Mouse (Mus musculus): ENCODE results near the gene Sorcs2.

Sorcs2 gene

GRCm38 (mm10) chr5:36397837-36398282, at the start of gene Sorcs2:
Gene Sorcs2 (minus strand): TSS chr5:36398139.
- no peaks in the 10 kb centered on the region for H3K9me3 ChIP-seq (ENCODE audit: low read length)
- TF ChIP-seq CTCF (conservative IDR thresholded peaks at IDR 0.05; ENCODE audit: low read length) = no peak
- TF ChIP-seq NANOG (IDR thresholded peaks at IDR 0.05; ENCODE audit: borderline replicate concordance, low read length) = no peak
- TF ChIP-seq POU5F1 (IDR thresholded peaks at IDR 0.05; ENCODE audit: borderline replicate concordance, low read length) = no peak
- H3K4me3 ChIP-seq (replicated peaks; ENCODE audit: low read length) = peak within 1 kb of the TSS; percentile 87
- peaks cover 54% of the 10 kb centered on the region for H3K27me3 ChIP-seq (ENCODE audit: insufficient read depth, low read length)
- H3K4me1 ChIP-seq (replicated peaks; ENCODE audit: low read depth, low read length) = peaks cover 42% of the 10 kb centered on the region
- H3K36me3 ChIP-seq (ENCODE audit: insufficient read depth, low read length) = no peaks in the 10 kb centered on the region

- TF ChIP-seq CTCF (conservative IDR thresholded peaks at IDR 0.05; ENCODE audit: low read length) (no peak), POU5F1 (IDR thresholded peaks at IDR 0.05; ENCODE audit: borderline replicate concordance, low read length) (no peak), NANOG (IDR thresholded peaks at IDR 0.05; ENCODE audit: borderline replicate concordance, low read length) (no peak)
- peaks cover 23% of the 10 kb centered on the region for H3K4me1 ChIP-seq (replicated peaks; ENCODE audit: low read depth, low read length)
- no peak overlapping the region for H3K4me3 ChIP-seq (replicated peaks; ENCODE audit: low read length)
- no peaks in the 10 kb centered on the region for H3K9me3 ChIP-seq (ENCODE audit: low read length)
- H3K36me3 ChIP-seq (ENCODE audit: insufficient read depth, low read length) = no peaks in the 10 kb centered on the region
- no peaks in the 10 kb centered on the region; the same call in 1 of the 2 replicates for H3K27me3 ChIP-seq (ENCODE audit: insufficient read depth, low read length)
Measured at GRCm38 (mm10) chr5:36446166-36446890, 48.4 kb upstream of the Sorcs2 start.

DNA sequence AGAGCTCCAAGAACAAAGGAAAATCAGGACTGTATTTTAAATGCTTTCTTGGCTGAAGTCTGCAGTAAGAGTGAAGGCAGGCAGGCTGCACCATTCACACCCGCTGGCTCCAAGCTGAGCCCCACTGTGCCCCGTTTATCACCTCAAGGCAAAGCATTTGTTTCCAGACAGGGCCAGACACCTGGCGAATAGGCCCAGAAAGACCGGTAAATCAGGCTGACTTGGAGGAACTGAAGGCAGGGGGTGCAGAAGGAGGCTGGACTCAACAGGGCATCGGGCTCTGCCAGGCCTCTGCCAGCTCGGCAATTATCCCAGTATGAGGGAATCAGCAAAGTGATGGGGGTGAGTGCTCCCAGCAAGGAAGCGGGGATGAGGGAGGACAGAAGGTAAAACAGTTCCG, 47.1 kb upstream of the Sorcs2 start:
- TF ChIP-seq CTCF (conservative IDR thresholded peaks at IDR 0.05; ENCODE audit: low read length) = no peak
- TF ChIP-seq NANOG (IDR thresholded peaks at IDR 0.05; ENCODE audit: borderline replicate concordance, low read length) = no peak
- TF ChIP-seq POU5F1 (IDR thresholded peaks at IDR 0.05; ENCODE audit: borderline replicate concordance, low read length) = no peak
- Histone ChIP-seq H3K4me1 (replicated peaks; ENCODE audit: low read depth, low read length) (peaks cover 23% of the 10 kb centered on the region), H3K27me3 (ENCODE audit: insufficient read depth, low read length) (no peaks in the 10 kb centered on the region; the same call in 1 of the 2 replicates)

DNA sequence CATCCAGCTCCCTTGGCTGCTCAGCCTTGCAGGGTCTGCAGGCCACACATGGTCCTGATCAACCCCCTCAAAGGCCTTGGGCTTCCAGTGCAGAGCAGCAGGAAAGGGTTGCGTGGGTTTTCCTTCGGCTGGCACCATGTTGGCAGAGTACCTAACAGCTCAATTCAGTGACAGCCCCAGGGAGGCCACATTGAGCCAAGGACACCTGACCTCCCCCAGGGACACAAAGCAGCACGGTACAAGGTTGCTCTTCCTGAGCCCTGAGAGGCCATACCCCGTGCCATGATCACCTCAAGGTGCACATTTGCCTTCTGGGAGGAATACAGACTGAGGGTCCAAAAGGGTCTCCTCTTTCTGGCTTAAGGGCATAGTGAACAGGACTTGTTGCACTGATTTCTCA, 46.7 kb upstream of the Sorcs2 start:
- H3K4me1 ChIP-seq (replicated peaks; ENCODE audit: low read depth, low read length) = peaks cover 23% of the 10 kb centered on the region
- TF ChIP-seq POU5F1 (IDR thresholded peaks at IDR 0.05; ENCODE audit: borderline replicate concordance, low read length) (no peak), CTCF (conservative IDR thresholded peaks at IDR 0.05; ENCODE audit: low read length) (no peak), NANOG (IDR thresholded peaks at IDR 0.05; ENCODE audit: borderline replicate concordance, low read length) (no peak)
- no peaks in the 10 kb centered on the region for H3K36me3 ChIP-seq (ENCODE audit: insufficient read depth, low read length)
- H3K4me3 ChIP-seq (replicated peaks; ENCODE audit: low read length) = no peak overlapping the region
- no peaks in the 10 kb centered on the region for H3K9me3 ChIP-seq (ENCODE audit: low read length)
- no peaks in the 10 kb centered on the region; the same call in 1 of the 2 replicates for H3K27me3 ChIP-seq (ENCODE audit: insufficient read depth, low read length)

More for the DNA sequence above, 47.1 kb upstream of the Sorcs2 start:
- Histone ChIP-seq H3K4me3 (replicated peaks; ENCODE audit: low read length) (no peak overlapping the region; the same call in 1 of the 2 replicates), H3K9me3 (ENCODE audit: low read length) (no peaks in the 10 kb centered on the region), H3K36me3 (ENCODE audit: insufficient read depth, low read length) (no peaks in the 10 kb centered on the region)

DNA sequence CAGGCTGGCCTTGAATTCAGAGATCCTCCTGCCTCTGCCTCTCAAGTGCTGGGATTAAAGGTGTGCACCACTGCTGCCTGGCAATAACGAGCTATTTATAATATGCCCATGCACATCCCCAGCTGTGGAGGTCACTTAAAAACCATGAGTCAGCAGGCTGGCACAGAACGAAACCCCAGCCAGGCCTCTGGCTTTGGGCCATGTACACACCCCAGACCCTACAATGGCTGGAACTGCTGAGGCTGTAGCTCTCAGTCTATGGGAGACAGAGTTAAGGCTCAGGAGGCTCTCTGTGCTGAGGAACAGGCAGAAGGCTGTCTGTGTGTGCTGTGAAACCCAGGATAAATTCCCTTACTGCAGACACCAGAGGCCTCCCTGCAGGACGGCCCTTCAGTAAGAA, 42.8 kb upstream of the Sorcs2 start:
- Histone ChIP-seq H3K9me3 (ENCODE audit: low read length) (no peaks in the 10 kb centered on the region), H3K4me3 (replicated peaks; ENCODE audit: low read length) (no peak overlapping the region), H3K27me3 (ENCODE audit: insufficient read depth, low read length) (no peaks in the 10 kb centered on the region), H3K4me1 (replicated peaks; ENCODE audit: low read depth, low read length) (peaks cover 11% of the 10 kb centered on the region; the same call in 1 of the 2 replicates), H3K36me3 (ENCODE audit: insufficient read depth, low read length) (no peaks in the 10 kb centered on the region)
- no peak for TF ChIP-seq CTCF (conservative IDR thresholded peaks at IDR 0.05; ENCODE audit: low read length)
- no peak for TF ChIP-seq NANOG (IDR thresholded peaks at IDR 0.05; ENCODE audit: borderline replicate concordance, low read length)

DNA sequence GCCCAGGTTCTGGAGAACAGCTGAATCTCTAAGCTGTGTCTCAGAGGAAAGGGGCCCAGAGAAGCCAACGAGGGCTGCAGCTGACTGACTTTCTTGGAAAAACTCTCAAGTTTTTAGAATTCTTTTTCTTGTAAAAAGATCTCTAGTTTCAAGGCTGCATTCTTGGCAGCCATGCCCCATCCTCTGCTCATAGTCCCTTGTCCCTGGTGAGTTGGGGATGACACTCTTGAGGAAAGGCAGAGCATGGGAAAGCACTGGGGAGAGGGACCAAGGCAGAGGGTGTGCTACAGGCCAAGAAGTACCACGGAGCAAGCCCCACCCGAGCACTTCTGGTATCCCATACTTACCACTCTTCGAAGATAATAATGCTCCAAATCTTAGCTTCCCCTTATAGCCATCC, 38.9 kb upstream of the Sorcs2 start:
- Histone ChIP-seq H3K27me3 (ENCODE audit: insufficient read depth, low read length) (no peaks in the 10 kb centered on the region), H3K36me3 (ENCODE audit: insufficient read depth, low read length) (no peaks in the 10 kb centered on the region), H3K4me3 (replicated peaks; ENCODE audit: low read length) (no peak overlapping the region)

DNA sequence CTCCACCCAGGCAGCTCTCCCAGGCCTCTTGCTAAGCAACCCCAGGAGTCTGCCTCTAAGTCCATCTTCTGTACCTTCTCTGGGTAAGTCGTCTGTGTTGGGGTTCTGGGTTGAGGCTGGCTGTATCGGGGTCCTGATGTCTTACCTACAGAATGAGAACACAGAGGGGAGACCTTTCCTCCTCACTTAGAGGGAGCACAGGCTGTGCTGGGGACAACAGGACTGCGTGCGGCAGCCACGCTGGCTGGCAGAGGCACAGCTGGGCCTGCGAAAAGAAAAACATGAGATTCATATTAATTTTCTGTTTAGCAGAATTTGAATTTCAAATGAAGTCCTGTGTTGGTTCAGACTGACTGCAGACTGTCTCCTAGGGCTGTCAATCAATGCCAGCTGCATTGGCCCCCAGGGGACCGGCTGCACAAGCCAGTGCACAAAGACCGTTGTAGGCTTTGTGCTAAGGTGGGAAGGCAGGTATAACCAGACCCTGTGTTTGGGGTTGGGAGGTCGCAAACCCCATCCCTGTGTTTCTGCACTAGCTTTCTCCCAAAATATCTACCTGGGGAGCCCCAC, 36.5 kb upstream of the Sorcs2 start:
- no peaks in the 10 kb centered on the region for H3K27me3 ChIP-seq (ENCODE audit: insufficient read depth, low read length)
- no peaks in the 10 kb centered on the region for H3K4me1 ChIP-seq (replicated peaks; ENCODE audit: low read depth, low read length)
- H3K4me3 ChIP-seq (replicated peaks; ENCODE audit: low read length) = no peak overlapping the region
- H3K9me3 ChIP-seq (ENCODE audit: low read length) = no peaks in the 10 kb centered on the region
- no peaks in the 10 kb centered on the region for H3K36me3 ChIP-seq (ENCODE audit: insufficient read depth, low read length)
- TF ChIP-seq POU5F1 (IDR thresholded peaks at IDR 0.05; ENCODE audit: borderline replicate concordance, low read length) = no peak
- TF ChIP-seq CTCF (conservative IDR thresholded peaks at IDR 0.05; ENCODE audit: low read length) = no peak
- TF ChIP-seq NANOG (IDR thresholded peaks at IDR 0.05; ENCODE audit: borderline replicate concordance, low read length) = no peak

More for the DNA sequence above, 38.9 kb upstream of the Sorcs2 start:
- no peaks in the 10 kb centered on the region for H3K4me1 ChIP-seq (replicated peaks; ENCODE audit: low read depth, low read length)
- TF ChIP-seq POU5F1 (IDR thresholded peaks at IDR 0.05; ENCODE audit: borderline replicate concordance, low read length) (no peak), NANOG (IDR thresholded peaks at IDR 0.05; ENCODE audit: borderline replicate concordance, low read length) (no peak), CTCF (conservative IDR thresholded peaks at IDR 0.05; ENCODE audit: low read length) (no peak)
- no peaks in the 10 kb centered on the region for H3K9me3 ChIP-seq (ENCODE audit: low read length)

- no peak for TF ChIP-seq CTCF (conservative IDR thresholded peaks at IDR 0.05; ENCODE audit: low read length)
- TF ChIP-seq NANOG (IDR thresholded peaks at IDR 0.05; ENCODE audit: borderline replicate concordance, low read length) = no peak
- no peak for TF ChIP-seq POU5F1 (IDR thresholded peaks at IDR 0.05; ENCODE audit: borderline replicate concordance, low read length)
- no peaks in the 10 kb centered on the region for H3K36me3 ChIP-seq (ENCODE audit: insufficient read depth, low read length)
Measured at GRCm38 (mm10) chr5:36431711-36432110, 33.8 kb upstream of the Sorcs2 start.

More at GRCm38 (mm10) chr5:36431711-36432110, 33.8 kb upstream of the Sorcs2 start:
- Histone ChIP-seq H3K27me3 (ENCODE audit: insufficient read depth, low read length) (no peaks in the 10 kb centered on the region), H3K4me1 (replicated peaks; ENCODE audit: low read depth, low read length) (no peaks in the 10 kb centered on the region), H3K9me3 (ENCODE audit: low read length) (no peaks in the 10 kb centered on the region), H3K4me3 (replicated peaks; ENCODE audit: low read length) (no peak overlapping the region)
